In genomic region chr11:36123275-36123674, GRCm38 (mm10) we compare ENCODE assay signal across 24 mouse cellular contexts.
DNase-seq lines count a peak whose midpoint lies in the region; ATAC-seq and TF ChIP-seq lines count a peak whose summit lies in the region.
"Had no signal": no experiment of that assay in that cellular context is flagged by ENCODE, and none has a peak within 500 bp of the region (broad histone marks: within the 10 kb centered on the region; RNA-seq: fewer than 3 reads in every experiment).

No protein-coding gene starts in this region.

- no peaks in the 10 kb centered on the region for H3K9me3 ChIP-seq in forebrain, embryonic 15.5 days
- H3K9me3 ChIP-seq in forebrain, postnatal 0 days (ENCODE audit: low read length): no peaks in the 10 kb centered on the region
- H3K9me3 ChIP-seq: embryonic facial prominence, embryonic 13.5 days; embryonic facial prominence, embryonic 15.5 days; forebrain, embryonic 10.5 days; forebrain, embryonic 12.5 days had no signal

- H3K4me2 ChIP-seq in forebrain, embryonic 15.5 days (replicated peaks): no peak overlapping the region
- H3K4me2 ChIP-seq in forebrain, postnatal 0 days (ENCODE audit: low read depth): no peak overlapping the region
- H3K4me2 ChIP-seq: embryonic facial prominence, embryonic 13.5 days; embryonic facial prominence, embryonic 15.5 days; forebrain, embryonic 12.5 days had no signal

- no peaks in the 10 kb centered on the region for H3K36me3 ChIP-seq in forebrain, embryonic 15.5 days
- H3K36me3 ChIP-seq in forebrain, postnatal 0 days (ENCODE audit: insufficient read depth): no peaks in the 10 kb centered on the region
- H3K36me3 ChIP-seq: embryonic facial prominence, embryonic 13.5 days; embryonic facial prominence, embryonic 15.5 days; forebrain, embryonic 10.5 days; forebrain, embryonic 12.5 days had no signal

- no peak overlapping the region for H3K27ac ChIP-seq in forebrain, embryonic 15.5 days (replicated peaks)
- no peak overlapping the region for H3K27ac ChIP-seq in forebrain, postnatal 0 days (ENCODE audit: low read depth, low read length)
- peak overlapping the region; percentile 92; the same call in 1 of the 2 replicates for H3K27ac ChIP-seq in layer of hippocampus, adult 2 months
- H3K27ac ChIP-seq: embryonic facial prominence, embryonic 13.5 days; embryonic facial prominence, embryonic 15.5 days; forebrain, embryonic 10.5 days; forebrain, embryonic 12.5 days had no signal

- TF ChIP-seq POLR2A in brain, embryonic 14.5 days (IDR thresholded peaks at IDR 0.05; ENCODE audit: borderline replicate concordance, extremely low read depth, insufficient read depth, insufficient read length, poor library complexity, severe bottlenecking): no peak

- H3K9ac ChIP-seq in forebrain, embryonic 15.5 days (replicated peaks): no peak overlapping the region
- H3K9ac ChIP-seq in forebrain, postnatal 0 days: no peak overlapping the region
- H3K9ac ChIP-seq: embryonic facial prominence, embryonic 13.5 days; embryonic facial prominence, embryonic 15.5 days; forebrain, embryonic 12.5 days had no signal

- H3K4me3 ChIP-seq in forebrain, embryonic 15.5 days: no peak overlapping the region
- H3K4me3 ChIP-seq in forebrain, postnatal 0 days (ENCODE audit: low read depth, low read length): no peak overlapping the region
- no peak overlapping the region for H3K4me3 ChIP-seq in layer of hippocampus, adult 2 months
- H3K4me3 ChIP-seq: embryonic facial prominence, embryonic 13.5 days; embryonic facial prominence, embryonic 15.5 days; erythroblast, embryonic 14.5 days; forebrain, embryonic 10.5 days; forebrain, embryonic 12.5 days had no signal

- 35% methylated on average over 2 of the region's 2 CpGs for WGBS in forebrain, embryonic 15.5 days
- 28% methylated on average over 2 of the region's 2 CpGs for WGBS in forebrain, postnatal 0 days

- TF ChIP-seq CTCF in forebrain, postnatal 0 days (IDR thresholded peaks at IDR 0.05; ENCODE audit: low read depth): no peak
- no peak for TF ChIP-seq CTCF in layer of hippocampus, adult 2 months (conservative IDR thresholded peaks at IDR 0.05)
- TF ChIP-seq CTCF in brain, embryonic 14.5 days (IDR thresholded peaks at IDR 0.05; ENCODE audit: borderline replicate concordance, extremely low read depth, insufficient read depth, insufficient read length): no peak

- 0 out of 2 replicates have a peak, but pooled peaks have one; percentile 51 for ATAC-seq in forebrain, embryonic 15.5 days (replicated peaks)
- no peak for ATAC-seq in forebrain, postnatal 0 days
- ATAC-seq: activated CD4-positive, CD25-positive, alpha-beta regulatory T cell, adult 4 months; Patski had no signal

- peaks cover 29% of the 10 kb centered on the region for H3K4me1 ChIP-seq in forebrain, embryonic 15.5 days
- peaks cover 20% of the 10 kb centered on the region for H3K4me1 ChIP-seq in forebrain, postnatal 0 days (ENCODE audit: insufficient read depth)

- no peak for DNase-seq in forebrain, postnatal 0 days
- DNase-seq in layer of hippocampus, adult 2 months (ENCODE audit: low spot score in 2 of 2): no peak
- DNase-seq in layer of hippocampus, postnatal 25 days (ENCODE audit: extremely low spot score in 1 of 2, low spot score in 1 of 2): no peak
- peak; percentile 27 for DNase-seq in Muller cell, postnatal 12 days (ENCODE audit: inconsistent ontology term)
- DNase-seq in brain, embryonic 14.5 days (ENCODE audit: low read depth): peak; percentile 69
- no peak for DNase-seq in gastrocnemius, postnatal 4 days (ENCODE audit: low spot score in 2 of 2)
- DNase-seq: adrenal gland, adult 8-10 months; adrenal gland, postnatal 14 days; adrenal gland, postnatal 36 days; cerebellum, adult 11 months; cerebellum, adult 18-20 months; cerebellum, adult 8-10 months; cerebellum, adult 9-11 months; cerebellum, postnatal 14 days; cerebellum, postnatal 36 days; embryo, embryonic 11 days had no signal

- H3K27me3 ChIP-seq in forebrain, embryonic 15.5 days: no peaks in the 10 kb centered on the region
- no peaks in the 10 kb centered on the region for H3K27me3 ChIP-seq in forebrain, postnatal 0 days (ENCODE audit: insufficient read depth, low read length)
- H3K27me3 ChIP-seq: embryonic facial prominence, embryonic 13.5 days; embryonic facial prominence, embryonic 15.5 days had no signal

Comparison
In these comparisons a context has a peak if more than half of its experiments do, and no peak if none do; other contexts are left out.
1. DNase-seq: peak in Muller cell, postnatal 12 days (single experiment) and brain, embryonic 14.5 days (single experiment); none in forebrain, postnatal 0 days (single experiment), layer of hippocampus, adult 2 months (0 of 2), layer of hippocampus, postnatal 25 days (0 of 2) and gastrocnemius, postnatal 4 days (0 of 2).